Mouse (Mus musculus): ENCODE results near the gene Wipi1.

- TF ChIP-seq CTCF (conservative IDR thresholded peaks at IDR 0.05; ENCODE audit: low read length) (no peak), POU5F1 (IDR thresholded peaks at IDR 0.05; ENCODE audit: borderline replicate concordance, low read length) (no peak), NANOG (IDR thresholded peaks at IDR 0.05; ENCODE audit: borderline replicate concordance, low read length) (no peak)
Observed at GRCm38 (mm10) chr11:109591511-109591910, 20.3 kb downstream of the Wipi1 start.
